Mouse (Mus musculus): ENCODE results near the gene Gm4881. TPM values are rescaled to one million over a fixed set of nuclear protein-coding genes. Genes with fewer than 3 reads are reported as not detected.
"Not testable (repeated sequence)": the region's sequence is repeated elsewhere in the genome, so short reads cannot be mapped to it uniquely, and the experiment has no call there.

Gene Gm4881
- polyA plus RNA-seq, 1 experiment from 2014 or later: not detected

DNA sequence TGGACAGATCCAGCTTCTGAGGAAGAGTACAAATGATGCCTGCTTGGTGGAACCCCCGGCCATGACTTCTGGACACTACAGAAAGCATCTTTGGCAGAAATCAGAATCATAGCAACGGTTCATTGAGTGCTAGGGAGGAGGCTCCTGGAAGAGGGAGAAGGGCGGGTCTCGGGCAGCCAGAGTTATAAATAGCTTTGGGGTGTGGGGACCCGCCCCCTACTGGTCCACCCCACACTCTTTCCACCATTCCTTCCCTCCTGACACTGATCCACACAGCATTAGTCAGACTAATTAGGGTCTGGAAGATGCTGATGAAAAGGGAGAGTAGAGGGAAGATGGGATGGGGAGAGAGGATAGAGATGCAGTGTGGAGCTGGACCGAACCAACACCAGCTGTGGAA is 37.7 kb downstream of the Gm4881 start:
- H3K4me2 ChIP-seq: peak overlapping the region; percentile 37
- H3K4me3 ChIP-seq: no peak overlapping the region; the same call in 1 of the 2 replicates
- ATAC-seq (ENCODE audit: insufficient number of reproducible peaks, insufficient read depth, low FRiP score, low TSS enrichment, low read depth): no peak
- H3K9ac ChIP-seq: peak overlapping the region; percentile 85
- WGBS: 31% methylated on average over 6 of the region's 6 CpGs
- peaks cover 35% of the 10 kb centered on the region for H3K36me3 ChIP-seq
- peak overlapping the region; percentile 62 for H3K27ac ChIP-seq
- H3K4me1 ChIP-seq: peaks cover 48% of the 10 kb centered on the region
- H3K27me3 ChIP-seq: no peaks in the 10 kb centered on the region
- H3K9me3 ChIP-seq: no peaks in the 10 kb centered on the region

DNA sequence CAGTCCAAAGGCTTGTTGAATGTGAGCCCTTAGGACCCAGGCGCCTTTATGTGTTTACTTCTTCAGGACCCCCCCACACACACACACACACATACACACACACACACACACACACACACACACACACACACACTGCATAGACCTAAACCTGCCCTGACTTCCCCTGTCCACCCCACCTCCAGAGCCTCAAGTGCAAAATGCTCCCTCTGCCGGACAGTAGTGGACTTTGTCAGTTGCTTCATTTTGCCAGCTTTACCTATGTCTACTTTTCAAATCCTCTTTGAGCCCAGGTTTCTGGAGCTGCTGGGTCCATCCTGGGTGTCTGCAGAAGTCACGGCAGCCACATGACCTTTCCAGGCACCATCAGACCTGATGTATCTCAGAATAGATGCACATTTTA is 39.4 kb downstream of the Gm4881 start:
- peaks cover 48% of the 10 kb centered on the region for H3K4me1 ChIP-seq
- no peaks in the 10 kb centered on the region for H3K27me3 ChIP-seq
- peak overlapping the region; percentile 76; the same call in 1 of the 2 replicates for H3K27ac ChIP-seq

DNA sequence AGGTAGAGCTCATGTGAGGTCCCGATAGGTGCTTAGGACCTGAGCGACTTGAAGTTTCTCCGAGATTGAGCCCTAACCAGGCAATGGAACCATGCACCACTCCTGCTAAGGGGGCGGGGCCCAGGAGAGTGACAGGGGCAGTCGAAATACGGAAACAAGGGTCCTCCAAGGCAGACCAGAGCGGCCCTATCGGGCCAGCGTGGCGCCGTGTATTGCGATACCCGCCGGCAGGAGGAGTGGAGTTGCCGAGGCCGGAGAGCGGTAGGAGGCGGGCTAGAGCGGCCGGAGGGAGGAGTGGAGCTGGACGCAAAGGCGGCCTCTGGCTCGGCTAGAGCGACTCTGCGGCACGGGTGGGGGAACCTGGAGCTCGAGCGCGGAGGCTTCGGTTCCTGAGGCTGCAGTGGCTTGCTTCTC is 40.2 kb downstream of the Gm4881 start:
- peak; percentile 95 for ATAC-seq (ENCODE audit: insufficient number of reproducible peaks, insufficient read depth, low FRiP score, low TSS enrichment, low read depth)
- H3K4me3 ChIP-seq: peak overlapping the region; percentile 81
- H3K27me3 ChIP-seq: no peaks in the 10 kb centered on the region
- peak overlapping the region; percentile 85 for H3K9ac ChIP-seq
- H3K36me3 ChIP-seq: peaks cover 17% of the 10 kb centered on the region
- WGBS: under 1% methylated on average over 29 of the region's 30 CpGs
- H3K4me2 ChIP-seq: peak overlapping the region; percentile 76
- H3K27ac ChIP-seq: peak overlapping the region; percentile 87
- H3K4me1 ChIP-seq: peaks cover 48% of the 10 kb centered on the region
- no peaks in the 10 kb centered on the region for H3K9me3 ChIP-seq

More for the DNA sequence above, 39.4 kb downstream of the Gm4881 start:
- no peak for ATAC-seq (ENCODE audit: insufficient number of reproducible peaks, insufficient read depth, low FRiP score, low TSS enrichment, low read depth)
- Histone ChIP-seq H3K9me3 (no peaks in the 10 kb centered on the region), H3K9ac (peak overlapping the region; percentile 85), H3K36me3 (peaks cover 23% of the 10 kb centered on the region), H3K4me2 (peak overlapping the region; percentile 76), H3K4me3 (peak overlapping the region; percentile 81)
- WGBS: 21% methylated on average over 3 of the region's 3 CpGs

DNA sequence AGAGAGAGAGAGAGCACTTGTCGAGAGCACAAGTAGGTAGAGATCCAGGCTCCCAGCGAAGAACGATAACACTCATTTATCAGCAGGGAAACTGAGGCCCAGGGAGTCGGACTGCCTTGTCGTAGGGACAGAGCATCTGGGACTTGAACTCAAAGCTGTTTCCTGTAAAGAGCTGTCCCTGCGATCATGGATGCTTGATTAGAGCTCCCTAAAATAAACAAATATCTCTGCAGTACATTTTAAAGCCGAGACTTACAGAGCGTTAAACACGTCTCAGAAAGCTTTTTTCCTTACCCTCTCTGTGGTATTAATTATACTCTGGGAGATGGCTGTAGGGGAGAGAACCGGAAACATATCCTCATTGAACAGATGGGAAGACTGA is 40.9 kb downstream of the Gm4881 start:
- peak overlapping the region; percentile 81 for H3K4me3 ChIP-seq
- H3K4me2 ChIP-seq: peak overlapping the region; percentile 76
- peaks cover 10% of the 10 kb centered on the region for H3K36me3 ChIP-seq
- WGBS: 28% methylated on average over 10 of the region's 10 CpGs
- H3K27me3 ChIP-seq: no peaks in the 10 kb centered on the region
- H3K27ac ChIP-seq: peak overlapping the region; percentile 87
- H3K9ac ChIP-seq: peak overlapping the region; percentile 84
- H3K9me3 ChIP-seq: no peaks in the 10 kb centered on the region
- ATAC-seq (ENCODE audit: insufficient number of reproducible peaks, insufficient read depth, low FRiP score, low TSS enrichment, low read depth): no peak
- H3K4me1 ChIP-seq: peaks cover 48% of the 10 kb centered on the region

DNA sequence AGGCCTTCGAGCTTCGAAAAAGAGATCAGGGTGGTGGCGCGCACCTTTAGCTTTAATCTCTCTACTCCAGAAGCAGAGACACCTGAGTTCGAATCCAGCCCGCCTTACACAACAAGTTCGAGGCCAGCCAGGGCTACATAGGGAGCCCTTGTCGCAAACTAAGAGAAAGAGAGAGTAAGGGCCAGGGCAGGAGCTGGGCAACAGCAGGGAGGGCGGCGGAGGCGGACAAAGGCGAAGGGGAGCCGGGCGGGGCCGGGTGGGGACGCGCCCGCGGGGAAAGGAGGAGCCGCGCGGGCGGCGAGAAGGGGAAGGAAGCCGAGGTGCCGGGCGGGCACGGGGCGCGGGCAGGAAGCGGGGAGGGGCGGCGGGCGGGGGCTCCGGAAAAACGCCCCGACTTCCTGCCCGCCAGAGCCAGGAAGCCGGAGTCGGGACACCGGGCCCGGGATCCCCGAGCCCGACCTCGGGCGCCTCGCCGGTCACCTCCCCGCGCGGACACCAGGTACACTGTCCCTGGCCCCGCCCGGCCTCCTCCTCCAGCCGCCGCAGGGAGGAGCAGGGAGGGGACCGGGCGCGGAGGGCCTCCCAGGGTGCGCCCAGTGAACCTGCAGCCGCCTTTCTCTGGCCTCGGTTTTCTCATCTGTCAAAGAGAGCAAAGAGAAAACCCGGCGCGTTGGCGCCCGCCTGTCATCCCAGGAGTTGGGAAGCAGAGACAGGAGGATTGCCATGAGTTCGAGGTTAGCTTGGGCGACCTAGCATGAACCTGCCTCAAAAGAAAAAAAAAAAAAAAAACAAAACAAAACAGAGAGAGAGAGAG is 41.5 kb downstream of the Gm4881 start, which contains the start of gene Arhgef1:
Gene Arhgef1 (plus strand): TSS at position 283 of the 814 bp plus-strand sequence.
- H3K4me1 ChIP-seq: peaks cover 46% of the 10 kb centered on the region
- H3K36me3 ChIP-seq: 0 out of 2 replicates have a peak, but pooled peaks cover 4% of the 10 kb centered on the region
- no peak for ATAC-seq (ENCODE audit: insufficient number of reproducible peaks, insufficient read depth, low FRiP score, low TSS enrichment, low read depth)
- peak within 1 kb of the TSS; percentile 81 for H3K4me3 ChIP-seq
- H3K27ac ChIP-seq: peak within 1 kb of the TSS; percentile 87
- no peaks in the 10 kb centered on the region for H3K27me3 ChIP-seq
- H3K9ac ChIP-seq: peak within 1 kb of the TSS; percentile 84
- WGBS: 6% methylated on average over 48 of the region's 68 CpGs
- H3K4me2 ChIP-seq: peak within 1 kb of the TSS; percentile 76
- H3K9me3 ChIP-seq: no peaks in the 10 kb centered on the region

DNA sequence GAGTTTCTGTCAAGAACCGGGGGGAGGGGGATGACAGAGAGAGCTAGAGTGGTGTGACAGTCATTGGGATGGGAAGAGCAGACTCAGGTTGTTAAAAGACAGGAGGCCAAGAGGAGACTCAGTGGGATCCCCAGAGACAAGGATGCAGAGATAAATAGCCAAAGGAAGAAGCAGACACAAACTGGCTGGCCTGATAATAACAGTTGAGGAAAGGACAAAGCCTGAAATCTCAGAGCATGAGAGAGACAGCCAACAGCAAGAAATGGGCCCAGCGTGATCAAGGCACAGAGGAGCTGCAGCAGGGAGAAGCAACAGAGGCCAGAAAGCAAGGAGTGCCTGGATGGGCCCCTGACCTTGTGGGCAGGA is 42.0 kb downstream of the Gm4881 start:
- peak overlapping the region; percentile 87 for H3K27ac ChIP-seq
- no peak for ATAC-seq (ENCODE audit: insufficient number of reproducible peaks, insufficient read depth, low FRiP score, low TSS enrichment, low read depth)
- peaks cover 40% of the 10 kb centered on the region for H3K4me1 ChIP-seq

DNA sequence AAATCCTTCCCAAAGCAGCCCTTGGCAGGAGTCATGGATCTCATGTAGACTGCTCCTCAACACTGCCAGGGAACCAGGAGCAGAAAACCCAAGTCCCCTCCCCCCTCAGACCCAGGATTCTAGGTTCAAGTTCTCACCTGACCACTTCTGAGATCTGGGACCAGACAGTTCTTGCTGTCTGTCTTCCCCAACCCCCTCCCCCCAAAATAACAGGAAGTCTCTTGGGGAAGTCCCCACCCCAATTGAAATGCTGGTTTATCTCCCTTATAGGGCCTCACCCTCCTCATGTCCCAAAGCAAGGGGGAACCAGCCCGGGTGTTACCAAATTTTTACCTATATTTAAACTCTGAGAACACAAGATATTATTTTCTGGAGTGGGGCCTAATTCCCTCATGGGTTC is 42.5 kb downstream of the Gm4881 start:
- peak overlapping the region; percentile 87 for H3K27ac ChIP-seq
- H3K27me3 ChIP-seq: no peaks in the 10 kb centered on the region
- ATAC-seq (ENCODE audit: insufficient number of reproducible peaks, insufficient read depth, low FRiP score, low TSS enrichment, low read depth): no peak
- peak overlapping the region; percentile 76 for H3K4me2 ChIP-seq
- H3K9ac ChIP-seq: peak overlapping the region; percentile 84; the same call in 1 of the 2 replicates
- peaks cover 36% of the 10 kb centered on the region for H3K4me1 ChIP-seq
- H3K9me3 ChIP-seq: no peaks in the 10 kb centered on the region
- H3K4me3 ChIP-seq: no peak overlapping the region; the same call in 1 of the 2 replicates
- WGBS: 62% methylated on average over 1 of the region's 1 CpGs
- H3K36me3 ChIP-seq: no peaks in the 10 kb centered on the region

More for the DNA sequence above, 42.0 kb downstream of the Gm4881 start:
- no peaks in the 10 kb centered on the region for H3K27me3 ChIP-seq
- no peaks in the 10 kb centered on the region for H3K9me3 ChIP-seq
- H3K9ac ChIP-seq: peak overlapping the region; percentile 84
- 55% methylated on average over 2 of the region's 2 CpGs for WGBS
- H3K4me3 ChIP-seq: peak overlapping the region; percentile 81
- peak overlapping the region; percentile 76 for H3K4me2 ChIP-seq
- no peaks in the 10 kb centered on the region for H3K36me3 ChIP-seq

DNA sequence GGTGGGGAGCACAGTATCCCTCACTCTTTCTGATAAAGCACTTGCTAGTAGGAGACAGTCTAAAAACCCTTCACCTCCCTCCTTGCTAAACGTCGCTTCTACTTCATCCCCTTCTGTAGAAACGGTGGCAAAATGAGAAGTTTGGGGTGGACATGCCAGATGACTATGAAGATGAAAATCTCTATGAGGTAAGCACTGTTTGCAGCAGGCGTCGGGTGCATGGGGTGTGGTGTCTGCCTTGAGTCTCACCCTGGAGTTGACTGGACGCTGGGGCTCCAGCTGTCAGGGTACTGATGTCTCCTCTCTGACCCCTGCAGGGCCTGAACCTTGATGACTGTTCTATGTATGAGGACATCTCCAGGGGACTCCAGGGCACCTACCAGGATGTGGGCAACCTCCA is 43.2 kb downstream of the Gm4881 start:
- H3K36me3 ChIP-seq: no peaks in the 10 kb centered on the region
- no peak overlapping the region for H3K4me2 ChIP-seq
- no peak overlapping the region for H3K27ac ChIP-seq
- no peaks in the 10 kb centered on the region for H3K9me3 ChIP-seq
- 86% methylated on average over 6 of the region's 6 CpGs for WGBS
- no peak overlapping the region for H3K4me3 ChIP-seq
- no peaks in the 10 kb centered on the region for H3K27me3 ChIP-seq
- no peak overlapping the region for H3K9ac ChIP-seq
- no peak for ATAC-seq (ENCODE audit: insufficient number of reproducible peaks, insufficient read depth, low FRiP score, low TSS enrichment, low read depth)
- H3K4me1 ChIP-seq: peaks cover 28% of the 10 kb centered on the region

DNA sequence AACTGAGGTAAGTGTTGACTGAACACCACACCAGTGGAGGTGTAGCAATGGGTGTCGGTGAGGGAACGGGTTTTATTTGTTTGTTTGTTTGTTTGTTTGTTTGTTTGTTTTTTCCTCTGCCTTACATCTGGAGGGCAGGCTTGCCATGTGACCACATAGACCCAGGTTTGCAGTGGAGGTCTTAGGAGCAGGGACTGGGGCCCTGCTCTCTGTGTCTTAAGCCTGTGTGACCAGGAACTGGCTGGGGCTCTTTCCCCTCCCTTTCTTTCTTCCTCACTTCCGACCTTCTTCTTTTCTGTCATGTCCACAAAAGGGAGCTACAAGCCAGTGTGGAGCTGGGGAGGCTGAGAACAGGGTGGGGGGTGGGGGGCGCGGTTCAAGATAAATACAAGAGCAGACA is 46.3 kb downstream of the Gm4881 start:
- Histone ChIP-seq H3K4me1 (peaks cover 7% of the 10 kb centered on the region; the same call in 1 of the 2 replicates), H3K9ac (no peak overlapping the region), H3K36me3 (no peaks in the 10 kb centered on the region), H3K4me3 (no peak overlapping the region), H3K27me3 (no peaks in the 10 kb centered on the region), H3K9me3 (no peaks in the 10 kb centered on the region), H3K4me2 (no peak overlapping the region), H3K27ac (no peak overlapping the region)
- 76% methylated on average over 5 of the region's 5 CpGs for WGBS
- no peak for ATAC-seq (ENCODE audit: insufficient number of reproducible peaks, insufficient read depth, low FRiP score, low TSS enrichment, low read depth)

DNA sequence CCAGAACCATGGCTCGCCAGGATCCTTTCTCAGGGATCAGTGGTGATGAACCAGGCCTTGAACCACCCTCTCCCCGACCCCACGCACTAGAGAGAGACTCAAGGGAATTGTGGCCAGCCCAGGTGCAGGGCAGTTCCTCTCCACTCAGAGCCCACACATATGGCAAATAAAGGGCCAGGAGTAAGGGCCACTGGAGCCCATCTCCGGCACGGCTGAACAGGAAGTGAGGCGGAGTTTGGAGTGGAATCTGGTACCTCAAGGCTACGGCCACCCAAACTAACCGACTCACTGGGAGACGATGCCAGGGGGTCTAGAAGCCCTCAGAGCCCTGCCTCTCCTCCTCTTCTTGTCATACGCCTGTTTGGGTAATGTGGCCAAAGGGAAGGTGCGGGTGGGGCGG is 47.1 kb downstream of the Gm4881 start, which contains the start of gene Cd79a:
Gene Cd79a (plus strand): TSS at position 158 of the 400 bp plus-strand sequence.
- H3K36me3 ChIP-seq: no peaks in the 10 kb centered on the region
- WGBS: 57% methylated on average over 12 of the region's 12 CpGs
- no peak within 1 kb of the TSS for H3K4me3 ChIP-seq
- no peak within 1 kb of the TSS for H3K4me2 ChIP-seq
- no peaks in the 10 kb centered on the region for H3K9me3 ChIP-seq
- no peak within 1 kb of the TSS for H3K27ac ChIP-seq
- H3K4me1 ChIP-seq: peaks cover 3% of the 10 kb centered on the region; the same call in 1 of the 2 replicates
- H3K27me3 ChIP-seq: no peaks in the 10 kb centered on the region
- 0 out of 2 replicates have a peak within 1 kb of the TSS, but pooled peaks have one; percentile 16 for H3K9ac ChIP-seq
- no peak for ATAC-seq (ENCODE audit: insufficient number of reproducible peaks, insufficient read depth, low FRiP score, low TSS enrichment, low read depth)

DNA sequence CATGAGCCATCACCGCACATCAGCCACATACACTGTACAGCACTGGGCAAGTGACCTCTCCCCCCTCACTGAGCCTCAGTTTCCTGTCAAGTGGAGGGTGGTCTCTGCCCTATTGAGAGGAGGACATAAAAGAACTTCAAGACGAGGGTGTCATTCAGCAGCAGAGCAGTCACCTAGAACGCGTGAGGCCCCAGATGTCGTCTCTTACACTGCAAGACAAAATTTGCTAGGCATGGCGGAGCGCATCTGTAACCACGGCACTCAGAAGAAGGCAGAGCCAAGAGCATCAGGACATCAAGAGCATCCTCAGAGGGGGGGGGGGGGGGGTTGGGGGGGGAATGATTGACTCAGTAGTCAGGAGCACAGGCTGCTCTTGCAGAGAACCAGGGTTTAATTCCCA is 48.0 kb downstream of the Gm4881 start:
- H3K36me3 ChIP-seq: 0 out of 2 replicates have a peak, but pooled peaks cover 1% of the 10 kb centered on the region
- ATAC-seq (ENCODE audit: insufficient number of reproducible peaks, insufficient read depth, low FRiP score, low TSS enrichment, low read depth): no peak
- H3K9ac ChIP-seq: no peak overlapping the region
- no peaks in the 10 kb centered on the region for H3K27me3 ChIP-seq
- 84% methylated on average over 8 of the region's 8 CpGs for WGBS
- H3K4me3 ChIP-seq: no peak overlapping the region
- H3K4me1 ChIP-seq: no peaks in the 10 kb centered on the region
- no peak overlapping the region for H3K4me2 ChIP-seq
- no peak overlapping the region for H3K27ac ChIP-seq
- no peaks in the 10 kb centered on the region for H3K9me3 ChIP-seq

DNA sequence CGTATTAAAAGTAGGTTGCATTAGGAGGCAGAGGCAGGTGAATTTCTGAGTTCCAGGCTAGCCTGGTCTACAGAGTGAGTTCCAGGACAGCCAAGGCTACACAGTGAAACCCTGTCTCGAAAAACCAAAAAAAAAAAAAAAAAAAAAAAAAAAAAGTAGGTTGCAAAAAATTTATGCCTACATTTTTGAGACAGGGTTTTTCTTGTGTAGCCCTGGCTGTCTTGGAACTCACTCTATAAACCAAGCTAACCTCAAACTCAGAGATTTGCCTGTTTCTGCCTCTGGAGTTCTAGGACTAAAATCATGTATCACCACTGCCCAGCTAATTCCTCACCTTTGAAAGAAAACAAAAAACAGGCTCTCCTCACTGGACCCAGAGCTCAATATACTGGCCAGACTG is 48.5 kb downstream of the Gm4881 start:
- H3K4me3 ChIP-seq; H3K9me3 ChIP-seq; H3K4me2 ChIP-seq; H3K9ac ChIP-seq; H3K27ac ChIP-seq; ATAC-seq (ENCODE audit: insufficient number of reproducible peaks, insufficient read depth, low FRiP score, low TSS enrichment, low read depth); H3K36me3 ChIP-seq; H3K4me1 ChIP-seq; H3K27me3 ChIP-seq: not testable (repeated sequence)
- WGBS: 83% methylated on average over 2 of the region's 2 CpGs

Measured in embryonic facial prominence, embryonic 13.5 days (tissue).